Mouse (Mus musculus) heart, postnatal 0 days (tissue): ENCODE results near the gene Tbx2.

Experiments used
- CTCF ChIP-seq: IDR thresholded peaks from 2 replicates; pipeline ENCODE4 v1.5.1; 2016; ENCODE audit warnings: antibody characterized with exemption, control low read depth, low read depth
- EP300 ChIP-seq: IDR thresholded peaks from 2 replicates; pipeline ENCODE4 v1.6.1; 2016; ENCODE audit warnings: antibody characterized with exemption, low read depth

GRCm38 (mm10) chr11:85814678-85815077 is 17.7 kb upstream of the Tbx2 start:
- TF ChIP-seq CTCF (no peak), EP300 (no peak)
